26 mouse cellular contexts compared by ENCODE assay signal in genomic region chr6:119070351-119070750, GRCm38 (mm10).
DNase-seq lines count a peak whose midpoint lies in the region; ATAC-seq and TF ChIP-seq lines count a peak whose summit lies in the region.
"Had no signal": no experiment of that assay in that cellular context is flagged by ENCODE, and none has a peak within 500 bp of the region (broad histone marks: within the 10 kb centered on the region; RNA-seq: fewer than 3 reads in every experiment).

No protein-coding gene starts in this region.

- TF ChIP-seq POLR2A in testis, adult 2 months (IDR thresholded peaks at IDR 0.05; ENCODE audit: control insufficient read depth, low read depth, low read length), result no peak

- no peak overlapping the region for H3K9ac ChIP-seq in heart, embryonic 11.5 days (ENCODE audit: low read depth, low read length)
- H3K9ac ChIP-seq in heart, embryonic 16.5 days (ENCODE audit: low read length), result no peak overlapping the region
- H3K9ac ChIP-seq: forebrain, embryonic 13.5 days; hindbrain, embryonic 12.5 days; intestine, embryonic 15.5 days; liver, embryonic 12.5 days; liver, postnatal 0 days had no signal

- H3K4me1 ChIP-seq in heart, embryonic 11.5 days (ENCODE audit: control insufficient read depth, insufficient read depth, low read length), result peaks cover 57% of the 10 kb centered on the region
- peaks cover 73% of the 10 kb centered on the region for H3K4me1 ChIP-seq in heart, embryonic 16.5 days (ENCODE audit: control insufficient read depth, insufficient read depth, low read length)
- H3K4me1 ChIP-seq in testis, adult 2 months (ENCODE audit: control insufficient read depth, insufficient read depth, low read length), result no peaks in the 10 kb centered on the region
- H3K4me1 ChIP-seq: forebrain, embryonic 13.5 days; intestine, embryonic 15.5 days; liver, embryonic 12.5 days had no signal

- H3K27me3 ChIP-seq in heart, embryonic 11.5 days (ENCODE audit: control insufficient read depth, insufficient read depth, low read length), result no peaks in the 10 kb centered on the region
- no peaks in the 10 kb centered on the region for H3K27me3 ChIP-seq in heart, embryonic 16.5 days (ENCODE audit: control insufficient read depth, insufficient read depth, low read length)
- H3K27me3 ChIP-seq in testis, adult 2 months (ENCODE audit: control insufficient read depth, insufficient read depth, low read length), result no peaks in the 10 kb centered on the region
- H3K27me3 ChIP-seq: forebrain, embryonic 13.5 days; hindbrain, embryonic 12.5 days; intestine, embryonic 15.5 days had no signal

- H3K36me3 ChIP-seq in heart, embryonic 11.5 days (ENCODE audit: control insufficient read depth, insufficient read depth, low read length), result no peaks in the 10 kb centered on the region
- no peaks in the 10 kb centered on the region for H3K36me3 ChIP-seq in heart, embryonic 16.5 days (ENCODE audit: control insufficient read depth, insufficient read depth)
- no peaks in the 10 kb centered on the region for H3K36me3 ChIP-seq in testis, adult 2 months (ENCODE audit: control insufficient read depth, insufficient read depth, low read length)
- H3K36me3 ChIP-seq: hindbrain, embryonic 12.5 days; intestine, embryonic 15.5 days; liver, embryonic 12.5 days had no signal

- no peak for ATAC-seq in heart, embryonic 11.5 days (replicated peaks; ENCODE audit: insufficient number of reproducible peaks, low FRiP score, low TSS enrichment)
- no peak for ATAC-seq in heart, embryonic 16.5 days (replicated peaks; ENCODE audit: extremely low read depth, insufficient read depth, low FRiP score)
- ATAC-seq: forebrain, embryonic 13.5 days; hindbrain, postnatal 0 days; intestine, embryonic 15.5 days; liver, embryonic 12.5 days; liver, postnatal 0 days; midbrain, embryonic 16.5 days had no signal

- 66% methylated on average over 3 of the region's 3 CpGs for WGBS in heart, embryonic 11.5 days (ENCODE audit: insufficient replicate concordance)
- WGBS in heart, embryonic 16.5 days, result 38% methylated on average over 3 of the region's 3 CpGs

- no peak overlapping the region for H3K4me3 ChIP-seq in heart, embryonic 11.5 days (ENCODE audit: low read depth, low read length)
- no peak overlapping the region for H3K4me3 ChIP-seq in heart, embryonic 16.5 days (ENCODE audit: low read length)
- H3K4me3 ChIP-seq in testis, adult 2 months (ENCODE audit: control insufficient read depth, low read depth, low read length), result no peak overlapping the region
- H3K4me3 ChIP-seq: forebrain, embryonic 13.5 days; hindbrain, embryonic 12.5 days; intestine, embryonic 15.5 days; liver, embryonic 12.5 days had no signal

- TF ChIP-seq CTCF in testis, adult 2 months (IDR thresholded peaks at IDR 0.05; ENCODE audit: control insufficient read depth, insufficient read depth, insufficient replicate concordance, low read depth, low read length), result no peak

- no peak overlapping the region for H3K4me2 ChIP-seq in heart, embryonic 11.5 days
- 0 out of 2 replicates have a peak overlapping the region, but pooled peaks have one; percentile 10 for H3K4me2 ChIP-seq in heart, embryonic 16.5 days (ENCODE audit: low read depth, low read length)
- H3K4me2 ChIP-seq: forebrain, embryonic 13.5 days; hindbrain, embryonic 12.5 days; intestine, embryonic 15.5 days; liver, embryonic 12.5 days; midbrain, embryonic 11.5 days had no signal

- DNase-seq in heart, postnatal 25 days (ENCODE audit: low spot score), result no peak
- no peak for DNase-seq in heart, postnatal 36 days
- DNase-seq in testis, postnatal 14 days (ENCODE audit: low spot score), result no peak
- DNase-seq in right cerebral cortex, postnatal 10 days (ENCODE audit: low spot score in 2 of 2), result no peak
- DNase-seq: B cell, adult 2 months; cerebellum, adult 11 months; cerebellum, adult 9-10 months; cerebellum, postnatal 36 days; gastrocnemius, postnatal 10 days; kidney, adult 2 months; kidney, postnatal 36 days; layer of hippocampus, postnatal 36 days; left cerebral cortex, postnatal 4 days; liver, postnatal 0 days; lung, postnatal 36 days; thymus, postnatal 25 days had no signal

- H3K27ac ChIP-seq in heart, embryonic 11.5 days (ENCODE audit: low read depth, low read length), result 0 out of 2 replicates have a peak overlapping the region, but pooled peaks have one; percentile 7
- peak overlapping the region; percentile 48 for H3K27ac ChIP-seq in heart, embryonic 16.5 days (ENCODE audit: low read length)
- peak overlapping the region; percentile 49 for H3K27ac ChIP-seq in testis, adult 2 months (ENCODE audit: control insufficient read depth, insufficient read depth, low read depth, low read length)
- H3K27ac ChIP-seq: forebrain, embryonic 13.5 days; hindbrain, embryonic 12.5 days; hindbrain, postnatal 0 days; intestine, embryonic 15.5 days; liver, embryonic 12.5 days had no signal

- H3K9me3 ChIP-seq in heart, embryonic 11.5 days (replicated peaks; ENCODE audit: control insufficient read depth, low read length), result no peaks in the 10 kb centered on the region
- H3K9me3 ChIP-seq in heart, embryonic 16.5 days (replicated peaks; ENCODE audit: control insufficient read depth, low read length), result no peaks in the 10 kb centered on the region
- H3K9me3 ChIP-seq: forebrain, embryonic 13.5 days; hindbrain, embryonic 12.5 days; intestine, embryonic 15.5 days; liver, embryonic 12.5 days had no signal

- intact Hi-C loops in heart, postnatal 25 days (cut with DNase I), result no loop called here
- intact Hi-C loops in heart, postnatal 36 days (cut with DNase I), result no loop called here
